Mouse (Mus musculus): Measurements from ENCODE around the gene Apoa5.

DNA sequence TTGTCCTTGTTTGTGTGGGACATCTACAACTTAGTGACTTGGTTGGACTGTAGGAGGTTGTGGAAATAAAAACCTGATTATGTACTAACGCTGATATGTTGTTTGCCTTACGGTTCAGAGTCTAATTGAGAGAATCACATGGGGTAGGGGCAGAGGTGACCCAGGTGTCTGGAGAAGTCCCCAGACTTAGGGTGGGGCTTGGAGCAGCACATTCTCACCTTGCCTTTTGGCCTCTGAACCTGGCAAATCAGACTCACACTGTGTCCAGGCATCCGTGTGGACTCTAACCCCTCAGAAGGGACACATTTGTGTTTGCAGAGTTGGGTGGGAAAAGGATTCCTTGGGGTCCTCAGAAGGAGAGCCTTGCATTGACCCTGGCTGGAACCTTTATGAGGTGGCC is 44.3 kb upstream of the Apoa5 start:
- no peak for TF ChIP-seq CTCF (IDR thresholded peaks at IDR 0.05; ENCODE audit: low read depth)
- no peak for TF ChIP-seq EP300 (IDR thresholded peaks at IDR 0.05; ENCODE audit: low read depth)
